Mouse (Mus musculus): ENCODE measurements around the gene Zfp568. TPM values are rescaled to one million over a fixed set of nuclear protein-coding genes. Genes with fewer than 3 reads are reported as not detected.

Gene Zfp568
- polyA plus RNA-seq, 1 experiment = 27.4 TPM

DNA sequence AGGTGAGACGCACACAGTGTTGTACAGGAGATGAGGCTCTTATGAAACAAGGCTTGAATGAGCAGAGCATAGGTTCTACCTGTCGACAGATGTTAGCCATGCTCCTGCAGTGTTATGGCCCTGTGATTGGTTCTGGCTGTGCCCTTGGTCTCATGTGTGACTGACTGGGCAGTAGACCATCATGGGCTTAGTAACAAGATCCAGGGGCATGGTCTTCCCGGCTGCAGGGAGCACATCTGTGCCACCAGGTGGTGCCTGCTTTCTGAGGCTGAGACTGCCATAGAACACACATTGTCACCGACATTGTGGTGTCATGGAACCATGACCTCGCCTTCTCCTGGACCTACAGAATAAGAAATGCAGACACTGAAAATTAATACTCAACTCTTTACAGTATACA lies 41.6 kb downstream of the Zfp568 start:
- Histone ChIP-seq H3ac (ENCODE audit: control insufficient read depth, insufficient read length) (no peak overlapping the region), H3K4me3 (no peak overlapping the region), H3K27me3 (ENCODE audit: control insufficient read depth, insufficient read depth, insufficient read length) (no peaks in the 10 kb centered on the region), H3K79me2 (ENCODE audit: control insufficient read depth, insufficient read depth) (no peaks in the 10 kb centered on the region), H3K36me3 (ENCODE audit: control insufficient read depth, insufficient read depth) (peaks cover 53% of the 10 kb centered on the region), H3K4me2 (ENCODE audit: low read depth) (no peak overlapping the region)
- TF ChIP-seq POLR2AphosphoS2 (IDR thresholded peaks at IDR 0.05; ENCODE audit: insufficient read length, low read depth) (peak; percentile 69), MAX (IDR thresholded peaks at IDR 0.05; ENCODE audit: low read depth) (no peak)

DNA sequence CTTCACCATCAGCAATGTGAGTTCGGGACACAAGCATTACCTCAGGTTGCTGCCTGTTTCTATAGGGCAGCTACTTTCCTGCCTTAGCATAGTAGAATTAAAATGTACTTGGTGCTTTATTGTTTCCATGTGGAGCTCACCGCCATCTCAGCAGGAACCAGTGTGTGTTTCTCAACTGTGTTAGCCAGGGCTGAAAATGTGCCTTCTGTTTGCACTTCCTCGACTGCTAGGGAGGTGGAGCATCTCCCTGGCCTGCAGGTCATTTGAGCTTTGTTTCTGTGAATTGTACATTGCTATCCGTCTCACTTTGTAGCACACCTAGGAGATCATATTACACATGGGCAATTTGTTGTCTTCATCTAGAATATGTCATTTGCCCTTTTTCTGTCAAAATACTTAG lies 43.6 kb downstream of the Zfp568 start:
- Histone ChIP-seq H3K36me3 (ENCODE audit: control insufficient read depth, insufficient read depth) (peaks cover 46% of the 10 kb centered on the region), H3K4me2 (ENCODE audit: low read depth) (no peak overlapping the region), H3K4me3 (no peak overlapping the region), H3K27me3 (ENCODE audit: control insufficient read depth, insufficient read depth, insufficient read length) (no peaks in the 10 kb centered on the region), H3K79me2 (ENCODE audit: control insufficient read depth, insufficient read depth) (no peaks in the 10 kb centered on the region), H3ac (ENCODE audit: control insufficient read depth, insufficient read length) (no peak overlapping the region)
- TF ChIP-seq USF1 (IDR thresholded peaks at IDR 0.05; ENCODE audit: low read depth) (no peak), POLR2A (IDR thresholded peaks at IDR 0.05; ENCODE audit: insufficient read length, low read depth) (peak; percentile 4)

DNA sequence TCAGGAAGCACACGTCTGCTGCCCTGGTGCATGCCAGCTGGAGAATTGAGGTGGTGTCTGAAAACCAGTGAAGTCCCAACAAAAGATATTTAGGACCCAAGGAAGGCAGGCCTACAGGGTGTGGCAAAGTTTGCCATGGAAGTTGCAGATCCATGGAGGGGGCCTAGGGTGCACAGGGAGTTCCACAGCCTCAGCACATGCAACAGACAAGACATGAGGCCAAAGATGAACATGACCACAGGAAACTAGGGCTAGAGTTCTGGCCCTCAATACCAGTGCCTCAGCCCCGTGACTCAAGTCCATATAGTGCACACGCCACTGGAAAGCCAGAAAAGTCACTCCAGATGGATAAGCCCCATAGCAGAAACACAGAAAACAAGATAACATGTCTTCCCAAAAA lies 44.8 kb downstream of the Zfp568 start:
- Histone ChIP-seq H3K36me3 (ENCODE audit: control insufficient read depth, insufficient read depth) (peaks cover 36% of the 10 kb centered on the region), H3K4me2 (ENCODE audit: low read depth) (no peak overlapping the region), H3ac (ENCODE audit: control insufficient read depth, insufficient read length) (no peak overlapping the region), H3K79me2 (ENCODE audit: control insufficient read depth, insufficient read depth) (no peaks in the 10 kb centered on the region), H3K4me3 (no peak overlapping the region), H3K27me3 (ENCODE audit: control insufficient read depth, insufficient read depth, insufficient read length) (no peaks in the 10 kb centered on the region)
- TF ChIP-seq POLR2AphosphoS2 (IDR thresholded peaks at IDR 0.05; ENCODE audit: insufficient read length, low read depth) (peak; percentile 92), REST (IDR thresholded peaks at IDR 0.05; ENCODE audit: insufficient read depth, insufficient read length) (no peak), E2F4 (IDR thresholded peaks at IDR 0.05; ENCODE audit: insufficient read depth) (no peak), POLR2A (IDR thresholded peaks at IDR 0.05; ENCODE audit: insufficient read length, low read depth) (peak; percentile 48), TCF12 (IDR thresholded peaks at IDR 0.05; ENCODE audit: insufficient read depth, poor library complexity, severe bottlenecking) (no peak)

DNA sequence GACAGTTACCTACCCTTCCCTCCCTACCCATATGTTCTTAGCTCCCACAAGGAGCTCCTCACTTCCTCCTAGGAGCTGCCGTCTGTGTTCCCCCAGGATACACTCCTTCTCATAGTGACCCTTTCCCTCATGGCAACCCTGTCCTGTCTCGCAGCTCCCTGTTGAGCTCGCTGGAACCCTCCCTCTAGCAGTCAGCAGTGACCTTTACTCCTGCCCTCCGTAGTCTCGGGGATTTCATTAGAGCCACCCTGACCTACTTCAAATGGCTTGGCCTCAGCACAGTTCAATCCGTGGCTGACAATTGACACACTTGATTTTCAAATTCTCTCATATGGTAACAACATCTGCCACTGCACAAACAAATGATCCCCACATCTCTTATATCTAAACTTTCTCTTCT lies 46.9 kb downstream of the Zfp568 start:
- Histone ChIP-seq H3K27me3 (ENCODE audit: control insufficient read depth, insufficient read depth, insufficient read length) (no peaks in the 10 kb centered on the region), H3K36me3 (ENCODE audit: control insufficient read depth, insufficient read depth) (peaks cover 18% of the 10 kb centered on the region), H3K4me3 (no peak overlapping the region), H3K4me2 (ENCODE audit: low read depth) (no peak overlapping the region), H3K79me2 (ENCODE audit: control insufficient read depth, insufficient read depth) (no peaks in the 10 kb centered on the region), H3ac (ENCODE audit: control insufficient read depth, insufficient read length) (no peak overlapping the region)
- TF ChIP-seq SRF (IDR thresholded peaks at IDR 0.05; ENCODE audit: control insufficient read depth, insufficient read length, low read depth) (no peak), MYOD1 (IDR thresholded peaks at IDR 0.05; ENCODE audit: control insufficient read depth in 1 of 3, insufficient read length in 2 of 3, low read depth in 2 of 3) (no peak), POLR2AphosphoS2 (IDR thresholded peaks at IDR 0.05; ENCODE audit: insufficient read length, low read depth) (no peak), REST (IDR thresholded peaks at IDR 0.05; ENCODE audit: insufficient read depth, insufficient read length) (no peak), MAX (IDR thresholded peaks at IDR 0.05; ENCODE audit: low read depth) (no peak)

DNA sequence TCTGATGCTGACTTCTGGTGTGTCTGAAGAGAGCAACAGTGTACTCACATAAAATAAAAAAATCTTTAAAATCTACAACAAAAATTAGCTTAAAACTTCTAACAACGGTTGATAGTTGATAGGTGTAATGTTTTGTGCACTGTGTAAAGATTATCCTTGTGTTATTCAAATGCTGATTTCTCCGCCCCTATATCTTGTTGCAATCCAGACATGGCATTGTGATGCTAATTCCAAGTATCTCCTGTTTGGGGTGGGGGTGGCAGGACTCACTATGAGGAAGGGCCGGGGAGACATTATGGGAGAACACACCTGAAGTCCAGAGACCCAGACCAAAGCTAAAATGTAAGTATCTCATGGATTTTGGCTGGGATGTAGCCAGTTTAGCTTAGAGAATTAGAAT lies 47.6 kb downstream of the Zfp568 start:
- Histone ChIP-seq H3K4me2 (ENCODE audit: low read depth) (no peak overlapping the region), H3K4me3 (no peak overlapping the region), H3K36me3 (ENCODE audit: control insufficient read depth, insufficient read depth) (peaks cover 12% of the 10 kb centered on the region), H3K79me2 (ENCODE audit: control insufficient read depth, insufficient read depth) (no peaks in the 10 kb centered on the region), H3K27me3 (ENCODE audit: control insufficient read depth, insufficient read depth, insufficient read length) (no peaks in the 10 kb centered on the region), H3ac (ENCODE audit: control insufficient read depth, insufficient read length) (no peak overlapping the region)
- no peak for TF ChIP-seq USF1 (IDR thresholded peaks at IDR 0.05; ENCODE audit: low read depth)
- no peak for TF ChIP-seq SRF (IDR thresholded peaks at IDR 0.05; ENCODE audit: control insufficient read depth, insufficient read length, low read depth)
- no peak for TF ChIP-seq POLR2AphosphoS2 (IDR thresholded peaks at IDR 0.05; ENCODE audit: insufficient read length, low read depth)
- TF ChIP-seq MYOG (IDR thresholded peaks at IDR 0.05; ENCODE audit: control insufficient read depth in 1 of 3, insufficient read depth in 1 of 3, insufficient read length in 2 of 3, low read depth in 2 of 3) = no peak
- TF ChIP-seq TCF3 (IDR thresholded peaks at IDR 0.05; ENCODE audit: insufficient read length, low read depth) = no peak
- no peak for TF ChIP-seq CEBPB (IDR thresholded peaks at IDR 0.05; ENCODE audit: insufficient read depth, poor library complexity, severe bottlenecking)
- TF ChIP-seq REST (IDR thresholded peaks at IDR 0.05; ENCODE audit: insufficient read depth, insufficient read length) = no peak
- TF ChIP-seq TCF12 (IDR thresholded peaks at IDR 0.05; ENCODE audit: insufficient read depth, poor library complexity, severe bottlenecking) = no peak
- no peak for TF ChIP-seq POLR2A (IDR thresholded peaks at IDR 0.05; ENCODE audit: insufficient read length, low read depth)
- TF ChIP-seq E2F4 (IDR thresholded peaks at IDR 0.05; ENCODE audit: insufficient read depth) = no peak
- no peak for TF ChIP-seq MAX (IDR thresholded peaks at IDR 0.05; ENCODE audit: low read depth)
- no peak for TF ChIP-seq MYOD1 (IDR thresholded peaks at IDR 0.05; ENCODE audit: control insufficient read depth in 1 of 3, insufficient read length in 2 of 3, low read depth in 2 of 3)

DNA sequence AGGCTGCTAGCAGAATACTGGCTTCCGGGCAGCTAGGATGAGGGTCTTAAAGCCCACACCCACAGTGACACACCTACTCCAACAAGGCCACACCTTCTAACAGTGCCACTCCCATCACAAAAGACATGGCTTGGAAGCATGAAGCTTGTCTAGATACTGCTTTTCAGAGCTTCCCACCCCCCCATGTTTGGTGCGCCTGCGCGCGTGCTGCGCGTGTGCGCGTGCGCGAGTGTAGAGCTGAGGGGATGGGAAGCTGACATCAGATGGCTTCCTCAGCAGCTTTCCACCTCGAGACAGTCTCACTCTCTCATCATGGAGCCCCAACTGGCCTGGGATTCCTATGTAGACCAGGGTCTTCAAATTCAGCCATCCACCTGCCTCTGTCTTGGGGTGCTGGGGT lies 50.6 kb downstream of the Zfp568 start:
- no peak overlapping the region for H3K4me3 ChIP-seq
- no peaks in the 10 kb centered on the region for H3K27me3 ChIP-seq (ENCODE audit: control insufficient read depth, insufficient read depth, insufficient read length)
- TF ChIP-seq REST (IDR thresholded peaks at IDR 0.05; ENCODE audit: insufficient read depth, insufficient read length) (no peak), POLR2A (IDR thresholded peaks at IDR 0.05; ENCODE audit: insufficient read length, low read depth) (no peak), TCF12 (IDR thresholded peaks at IDR 0.05; ENCODE audit: insufficient read depth, poor library complexity, severe bottlenecking) (no peak), MYOD1 (IDR thresholded peaks at IDR 0.05; ENCODE audit: control insufficient read depth in 1 of 3, insufficient read length in 2 of 3, low read depth in 2 of 3) (no peak), TCF3 (IDR thresholded peaks at IDR 0.05; ENCODE audit: insufficient read length, low read depth) (no peak), SRF (IDR thresholded peaks at IDR 0.05; ENCODE audit: control insufficient read depth, insufficient read length, low read depth) (no peak), USF1 (IDR thresholded peaks at IDR 0.05; ENCODE audit: low read depth) (no peak), MYOG (IDR thresholded peaks at IDR 0.05; ENCODE audit: control insufficient read depth in 1 of 3, insufficient read depth in 1 of 3, insufficient read length in 2 of 3, low read depth in 2 of 3) (no peak), CEBPB (IDR thresholded peaks at IDR 0.05; ENCODE audit: insufficient read depth, poor library complexity, severe bottlenecking) (no peak), POLR2AphosphoS2 (IDR thresholded peaks at IDR 0.05; ENCODE audit: insufficient read length, low read depth) (no peak), E2F4 (IDR thresholded peaks at IDR 0.05; ENCODE audit: insufficient read depth) (no peak), MAX (IDR thresholded peaks at IDR 0.05; ENCODE audit: low read depth) (no peak)
- no peaks in the 10 kb centered on the region for H3K79me2 ChIP-seq (ENCODE audit: control insufficient read depth, insufficient read depth)
- H3K36me3 ChIP-seq (ENCODE audit: control insufficient read depth, insufficient read depth) = no peaks in the 10 kb centered on the region
- no peak overlapping the region for H3K4me2 ChIP-seq (ENCODE audit: low read depth)
- no peak overlapping the region for H3ac ChIP-seq (ENCODE audit: control insufficient read depth, insufficient read length)

Measured in myocyte (in vitro differentiated cells).